Mouse (Mus musculus): ENCODE data around the gene Ikzf1.

Ikzf1 gene

DNA sequence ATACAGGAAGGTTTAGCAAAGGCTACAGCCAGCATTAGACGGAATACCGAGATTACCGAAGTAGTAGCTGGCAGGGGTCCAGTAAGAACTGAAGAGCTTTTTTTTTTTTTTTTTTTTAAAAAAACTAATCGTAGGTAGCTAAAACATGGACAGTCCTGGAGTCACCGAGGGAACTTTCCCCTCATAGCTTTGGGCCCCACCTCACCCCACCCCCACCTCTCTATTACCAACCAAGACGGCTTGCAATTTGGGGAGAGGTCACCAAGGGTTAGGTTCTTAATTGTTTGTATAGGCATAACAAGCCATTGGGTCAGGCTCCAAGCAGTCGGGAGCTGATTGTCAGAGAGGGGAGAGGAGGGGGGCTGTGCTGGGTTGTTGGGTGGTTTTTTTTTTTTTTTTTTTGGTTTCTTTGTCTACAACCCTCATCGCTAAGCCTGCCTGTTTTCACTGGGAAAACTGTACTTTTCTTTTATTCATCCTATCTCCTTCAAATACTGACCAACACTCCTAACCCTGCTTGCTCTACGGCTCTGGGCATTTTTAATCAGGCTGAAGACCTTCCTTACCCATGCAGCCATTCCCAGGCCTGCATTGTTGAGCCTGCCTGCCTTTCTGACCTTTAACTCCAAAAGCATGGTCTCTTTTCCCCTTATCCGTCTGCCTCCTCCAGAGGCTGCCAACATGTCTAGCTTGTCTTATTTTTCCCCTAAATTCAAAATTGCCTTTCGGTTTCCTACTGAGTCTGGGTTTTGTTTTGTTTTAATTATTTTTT lies 124.8 kb downstream of the Ikzf1 start:
- DNase-seq, result peak; percentile 32

DNA sequence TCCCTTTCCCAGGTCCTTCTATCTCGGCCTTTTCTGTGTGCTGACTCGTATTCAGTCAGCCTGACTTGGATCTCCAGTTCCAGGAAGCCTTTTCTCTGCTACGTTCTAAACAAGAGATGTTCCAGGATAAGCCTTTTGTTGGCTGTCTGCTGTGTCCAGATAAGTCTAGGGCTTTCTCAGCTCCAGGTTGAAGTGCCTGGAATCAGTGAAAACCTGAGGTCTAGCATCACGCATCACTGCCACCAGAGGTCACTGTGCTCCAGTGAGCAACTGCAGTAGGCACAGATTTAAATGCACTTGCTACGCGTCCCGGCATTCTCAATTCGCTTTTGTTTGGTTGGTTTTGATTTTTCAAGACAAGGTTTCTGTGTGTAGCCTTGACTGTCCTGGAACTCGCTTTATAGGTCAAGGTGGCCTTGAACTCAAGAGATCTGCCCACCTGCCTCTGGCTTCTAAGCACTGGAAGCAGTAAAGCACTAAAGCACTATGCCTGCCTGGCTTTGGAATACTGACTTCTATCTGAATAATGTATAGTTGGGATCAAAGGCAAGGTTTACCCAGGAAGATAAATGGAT lies 127.2 kb downstream of the Ikzf1 start:
- DNase-seq, result peak; percentile 91

DNA sequence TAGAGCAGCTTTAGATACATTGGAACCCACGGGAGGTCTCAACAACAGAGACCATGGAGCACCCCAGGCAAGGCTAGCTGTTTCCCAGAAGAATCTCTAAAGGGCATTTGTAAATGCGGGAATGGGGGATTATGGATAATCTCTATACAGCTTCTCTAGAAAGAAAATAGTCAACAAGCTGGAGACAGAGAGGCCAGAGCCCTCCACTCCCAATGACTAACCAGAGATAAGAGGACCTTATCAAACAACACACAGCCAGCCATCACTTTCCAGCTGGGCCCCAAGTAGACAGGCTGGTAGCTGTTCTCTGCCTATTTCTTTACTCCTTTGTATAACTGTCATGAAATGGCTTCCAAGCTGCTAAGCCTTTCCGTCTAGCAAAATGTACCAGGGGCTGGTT lies 130.9 kb downstream of the Ikzf1 start:
- DNase-seq, result peak; percentile 84

GRCm38 (mm10) chr11:11818797-11819196 lies 134.0 kb downstream of the Ikzf1 start:
- DNase-seq, result no peak

DNA sequence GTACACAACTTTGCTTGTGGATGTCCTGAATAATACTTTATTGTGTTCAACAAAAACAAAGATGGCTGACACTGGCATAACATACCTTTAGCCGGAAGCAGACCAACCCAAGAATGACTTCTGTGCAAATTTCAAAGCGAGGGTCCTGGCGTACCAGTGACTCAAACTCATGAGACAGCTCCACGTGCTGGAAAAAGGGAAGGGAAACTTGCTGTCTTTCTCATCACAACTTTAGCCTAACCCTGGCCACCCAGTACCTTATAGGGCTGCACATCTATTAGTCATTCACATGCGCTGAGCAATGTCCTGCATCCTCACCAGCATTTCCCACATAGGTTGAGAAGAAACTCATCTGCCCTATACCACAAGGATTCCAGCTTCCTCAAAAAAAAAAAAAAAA lies 134.4 kb downstream of the Ikzf1 start:
- no peak for DNase-seq

- peak; percentile 82 for DNase-seq
Measured at GRCm38 (mm10) chr11:11820251-11820650, 135.4 kb downstream of the Ikzf1 start.

DNA sequence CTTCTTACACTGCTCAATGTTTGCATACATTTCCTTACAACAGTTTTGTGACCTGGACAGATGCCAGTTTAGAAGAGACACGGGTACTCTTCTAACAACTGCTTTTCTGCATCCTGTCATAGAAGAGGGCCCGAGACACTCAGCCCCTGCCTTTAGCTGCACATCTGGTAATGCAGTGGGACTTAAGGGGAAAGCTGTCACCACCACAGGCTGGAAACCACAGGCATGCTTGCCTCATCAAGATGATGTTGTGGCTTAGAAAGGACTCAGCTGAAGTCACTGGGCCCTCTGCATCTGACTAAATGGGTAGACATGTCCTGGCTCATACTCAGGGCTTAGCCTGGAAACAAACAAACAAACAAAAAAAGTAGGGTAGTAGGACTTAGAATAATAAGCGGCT lies 135.9 kb downstream of the Ikzf1 start:
- peak; percentile 40 for DNase-seq

GRCm38 (mm10) chr11:11821387-11821975 lies 136.7 kb downstream of the Ikzf1 start:
- DNase-seq, result peak; percentile 76

Data from liver (tissue).